Mouse (Mus musculus): ENCODE measurements around the gene Rasgef1c.

Gene Rasgef1c

DNA sequence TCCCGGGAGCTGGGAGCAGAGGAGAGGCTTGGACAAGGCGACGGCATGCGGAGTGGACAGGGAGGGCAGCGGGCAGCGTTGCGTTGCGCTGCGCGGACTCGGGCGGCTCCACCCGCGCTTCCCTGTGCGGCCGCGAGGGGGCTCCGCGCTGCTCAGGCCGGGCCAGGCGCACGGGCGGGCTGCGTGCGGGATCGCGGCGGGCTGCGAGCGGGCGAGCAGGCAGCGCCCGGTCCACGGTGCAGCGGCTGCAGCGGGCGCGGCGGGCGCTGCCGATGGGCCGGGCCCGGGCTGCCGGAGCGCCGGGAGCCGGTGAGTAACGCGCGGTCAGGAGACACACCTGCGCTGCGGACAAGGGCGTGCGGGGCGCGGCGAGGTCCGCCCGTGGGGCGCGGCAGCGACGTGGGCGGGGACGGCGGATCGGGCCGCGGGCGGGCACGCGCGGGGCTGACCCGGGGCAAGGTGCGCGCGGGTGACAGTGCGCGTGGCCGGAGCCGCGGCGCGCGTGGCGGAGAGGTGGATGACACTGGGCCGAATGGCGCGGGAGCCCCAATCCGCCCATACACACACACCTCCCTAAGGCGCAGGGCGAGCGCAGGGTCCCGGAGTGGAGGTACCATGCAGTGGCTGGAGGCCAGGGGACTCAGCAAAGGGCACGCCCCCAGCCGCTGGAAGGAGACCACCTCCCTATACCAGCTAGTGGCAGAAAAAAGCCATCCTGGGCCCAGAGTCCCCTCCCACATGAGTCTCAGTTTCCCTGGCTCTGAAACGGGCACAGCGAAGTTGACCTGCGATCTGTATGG lies at the start of gene Rasgef1c:
Gene Rasgef1c (plus strand): TSS at position 177 of the 800 bp plus-strand sequence.
- no peak for DNase-seq (ENCODE audit: low read depth)

DNA sequence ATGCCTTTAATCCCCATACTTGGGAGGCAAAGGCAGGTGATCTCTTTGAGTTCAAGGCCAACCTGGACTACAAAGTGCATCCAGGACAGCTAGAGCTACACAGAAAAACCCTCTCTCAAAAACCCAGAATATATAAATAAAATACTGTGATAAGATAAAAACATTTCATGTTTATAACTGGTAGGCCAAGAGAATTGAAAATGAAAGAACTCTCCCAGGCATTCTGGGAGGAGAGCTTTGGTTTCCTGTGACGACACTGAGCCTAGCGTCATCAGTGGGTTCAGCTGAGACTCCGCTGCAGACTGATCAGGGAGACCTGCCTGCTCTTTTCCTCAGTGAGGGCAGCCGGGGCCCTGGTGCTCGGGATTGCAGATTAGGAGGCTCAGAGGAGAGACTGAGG lies 46.5 kb upstream of the Rasgef1c start:
- no peak for DNase-seq (ENCODE audit: low read depth)

DNA sequence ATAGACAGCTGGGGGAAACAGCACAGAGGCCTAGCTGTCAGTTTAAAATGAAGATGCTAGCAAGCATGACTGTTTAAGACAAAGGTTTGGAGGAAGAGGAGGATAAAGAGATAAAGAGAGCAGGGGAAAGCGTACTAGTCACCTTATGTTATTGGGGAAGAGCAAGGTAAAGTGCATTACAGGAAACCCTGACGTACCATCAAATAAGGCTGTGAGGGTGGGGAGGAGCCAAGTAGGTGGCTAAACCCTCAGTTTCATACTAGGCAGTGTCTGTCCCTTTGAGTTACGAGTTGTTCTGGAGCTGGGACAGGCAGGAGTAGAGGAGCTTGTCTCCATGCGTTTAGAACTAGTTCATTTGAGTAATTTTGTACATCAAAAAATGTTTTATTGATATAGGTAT lies 40.5 kb upstream of the Rasgef1c start:
- no peak for DNase-seq (ENCODE audit: low read depth)

DNA sequence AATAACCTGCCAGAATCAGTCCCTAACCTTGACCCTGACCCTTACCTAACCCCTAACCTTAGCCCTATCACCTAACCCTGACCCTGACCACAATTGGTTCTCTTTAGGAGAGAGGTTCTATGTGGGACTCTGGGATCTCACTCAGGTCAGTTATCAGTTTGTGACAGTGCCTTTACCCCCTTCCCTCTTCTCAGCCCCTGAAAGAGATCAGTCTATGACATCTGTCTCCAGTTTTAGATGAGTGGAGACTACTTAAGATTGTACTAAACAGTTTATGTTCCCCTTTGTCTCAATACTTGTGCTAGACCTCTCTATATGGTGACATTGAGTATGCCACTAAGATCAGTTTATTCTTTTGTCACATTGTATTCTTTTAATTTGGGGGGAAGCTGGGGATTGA lies 37.7 kb upstream of the Rasgef1c start:
- DNase-seq (ENCODE audit: low read depth) = no peak

DNA sequence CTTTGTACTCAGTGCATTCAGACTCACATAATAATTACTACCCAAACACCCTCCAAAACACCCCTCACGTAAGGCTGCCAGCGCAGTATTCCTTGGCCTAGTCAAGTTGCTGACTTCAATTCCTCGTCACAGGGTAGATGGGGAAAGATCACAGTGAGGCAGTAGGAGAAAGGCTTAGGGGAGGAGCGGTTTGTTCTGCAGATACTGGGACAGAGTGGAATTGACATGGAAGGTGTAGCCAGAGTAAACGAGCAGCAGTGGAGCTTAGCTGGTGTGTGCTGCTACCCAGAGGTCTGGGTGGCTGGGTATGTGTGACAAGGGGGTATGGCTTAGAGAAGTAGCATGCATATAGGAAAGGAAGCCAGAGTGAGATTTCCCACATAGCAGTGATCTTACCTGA lies 34.3 kb upstream of the Rasgef1c start:
- DNase-seq (ENCODE audit: low read depth) = no peak

DNA sequence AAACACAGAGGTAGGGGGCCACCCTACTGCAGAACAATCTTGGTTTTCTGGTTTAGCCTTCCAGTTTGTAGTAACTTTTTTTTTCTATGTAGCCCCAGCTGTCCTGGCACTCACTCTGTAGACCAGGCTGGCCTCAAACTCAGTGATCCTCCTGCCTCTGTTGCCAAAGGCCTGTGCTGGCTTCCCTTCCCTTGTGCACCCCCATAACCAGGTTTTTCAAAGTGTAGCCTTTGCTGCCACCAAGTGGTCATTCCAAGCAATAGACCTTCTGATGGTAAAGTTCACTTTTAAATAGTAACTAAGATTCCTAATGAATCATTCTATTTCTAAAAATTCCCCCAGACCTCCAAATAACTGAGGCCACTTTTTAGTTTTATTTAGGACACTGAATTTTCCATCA lies 31.9 kb upstream of the Rasgef1c start:
- DNase-seq (ENCODE audit: low read depth) = no peak

DNA sequence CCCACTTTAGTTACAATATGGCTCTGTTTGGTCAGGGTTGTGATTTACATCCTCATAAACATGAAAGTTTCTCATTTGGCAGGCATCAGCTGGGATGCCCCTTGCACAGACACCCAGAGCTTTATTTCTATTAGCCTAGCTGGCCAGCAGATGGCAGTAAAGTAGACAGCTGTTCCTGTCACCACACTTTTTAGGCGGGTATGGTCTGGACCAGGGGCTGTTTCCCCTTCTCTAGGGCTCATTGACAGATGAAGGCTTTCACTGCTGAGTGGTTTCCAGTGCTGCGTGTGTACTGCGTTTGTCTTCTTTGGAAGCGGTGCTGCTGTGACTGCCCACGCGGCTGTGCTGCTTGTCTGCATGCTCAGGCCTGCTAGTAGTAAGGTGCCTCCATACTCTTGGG lies 29.7 kb upstream of the Rasgef1c start:
- DNase-seq (ENCODE audit: low read depth) = no peak

DNA sequence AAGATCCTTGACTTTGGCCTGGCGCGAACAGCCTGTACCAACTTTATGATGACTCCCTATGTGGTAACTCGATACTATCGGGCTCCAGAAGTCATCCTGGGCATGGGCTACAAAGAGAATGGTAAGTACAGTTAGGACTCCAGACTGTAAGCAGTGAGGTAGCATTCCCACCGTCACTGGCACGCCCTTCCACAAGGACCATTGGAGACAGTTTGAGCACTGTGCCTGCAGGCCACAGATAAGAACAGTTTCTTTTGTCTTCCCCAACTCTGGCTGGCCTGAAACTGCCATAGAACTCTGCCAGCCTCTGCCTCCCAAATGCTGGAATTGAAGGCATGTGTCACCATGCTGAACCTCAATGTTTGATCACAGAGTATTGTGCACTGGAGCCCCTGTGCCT lies 28.9 kb upstream of the Rasgef1c start:
- no peak for DNase-seq (ENCODE audit: low read depth)

DNA sequence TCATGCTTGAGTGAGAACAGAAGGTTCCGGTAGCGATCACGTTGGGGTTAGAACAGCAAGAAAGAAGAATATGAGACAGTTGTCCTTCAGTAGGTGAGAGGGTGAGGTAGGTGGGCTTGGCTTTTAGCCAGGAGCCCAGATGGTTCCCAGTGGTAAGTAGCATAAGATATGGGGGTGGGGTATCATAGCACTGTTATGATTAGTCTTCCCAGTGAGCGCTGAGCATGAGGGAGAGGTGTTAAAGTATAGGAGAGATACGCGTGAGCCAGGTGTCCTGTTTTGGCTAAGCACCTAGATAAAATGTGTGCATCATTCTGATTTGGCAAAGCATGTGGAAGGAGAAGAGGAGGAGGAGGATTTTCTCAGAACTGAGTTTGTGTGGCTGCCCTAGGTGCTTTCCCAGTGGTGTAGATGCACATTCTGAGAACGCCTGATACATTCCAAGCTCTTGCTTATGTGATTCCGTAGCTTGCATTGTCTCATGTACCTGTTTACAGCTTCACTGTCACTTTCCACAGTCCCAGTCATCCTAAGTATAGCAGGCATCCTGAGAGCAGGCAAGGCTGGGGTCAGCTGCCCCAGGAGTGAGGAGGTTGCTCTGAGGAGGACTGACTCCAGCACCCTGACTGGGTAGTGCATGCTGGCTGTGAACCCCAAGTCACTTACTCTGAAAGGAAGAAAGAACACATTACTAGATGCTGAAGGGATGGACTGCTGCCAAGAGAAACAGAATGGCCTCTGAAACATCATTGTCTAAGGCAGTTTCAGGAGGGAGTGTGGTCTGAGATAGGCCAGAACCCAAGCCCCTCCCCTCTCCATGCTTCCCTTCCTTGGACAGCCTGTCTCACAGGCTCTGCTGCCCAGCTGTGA lies 24.5 kb upstream of the Rasgef1c start:
- DNase-seq (ENCODE audit: low read depth) = no peak

DNA sequence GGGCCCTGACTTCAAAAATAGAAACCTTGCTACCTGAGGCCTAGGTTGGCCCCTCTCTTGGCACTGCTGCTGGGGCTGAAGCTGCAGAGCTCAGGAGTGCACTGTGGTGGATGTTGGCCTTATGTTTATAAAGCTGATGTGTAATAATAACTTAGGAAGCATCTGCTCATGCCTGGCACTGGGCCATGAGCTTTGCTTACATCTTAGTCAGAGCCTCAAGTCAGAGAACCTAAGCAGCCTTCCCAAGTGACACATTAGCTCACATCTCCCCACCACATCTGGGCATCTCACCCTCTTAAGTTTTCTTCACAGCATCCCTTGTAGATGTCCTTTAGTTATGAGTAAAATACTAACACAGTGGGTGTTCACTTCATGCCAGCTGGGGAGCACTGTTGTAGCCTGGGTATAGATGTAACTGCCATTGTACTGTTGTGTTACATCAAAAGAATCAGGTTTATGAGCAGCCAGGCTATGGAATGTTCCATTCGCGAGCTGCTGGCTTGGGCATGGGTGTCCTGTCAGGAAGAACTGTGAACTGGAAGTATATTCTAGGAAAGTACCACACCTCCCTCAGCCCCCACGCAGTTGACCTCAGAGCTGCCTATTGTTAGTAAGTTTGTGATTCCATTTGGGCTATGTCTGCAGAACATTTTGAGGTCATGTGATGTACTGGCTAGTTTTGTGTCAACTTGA lies 21.5 kb upstream of the Rasgef1c start:
- DNase-seq (ENCODE audit: low read depth) = no peak

DNA sequence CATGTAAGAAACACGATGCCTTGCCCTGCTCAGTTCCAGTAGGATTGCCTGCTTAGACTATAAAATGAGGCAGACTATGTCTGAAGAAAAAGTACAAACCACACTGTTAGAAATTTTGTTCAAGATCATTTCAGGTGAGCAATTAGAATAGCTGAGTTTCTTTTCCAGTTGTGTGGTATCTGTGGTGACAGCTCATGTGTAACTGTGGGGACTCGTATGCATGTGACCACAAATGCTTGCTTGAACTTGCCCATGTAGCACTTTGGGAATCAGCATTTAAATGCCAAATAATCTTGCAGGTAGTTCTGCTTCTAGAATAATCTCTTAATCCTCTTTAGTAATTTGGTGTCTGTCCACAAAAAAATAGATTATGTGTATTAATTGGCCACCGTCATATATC lies 18.2 kb upstream of the Rasgef1c start:
- DNase-seq (ENCODE audit: low read depth) = no peak

DNA sequence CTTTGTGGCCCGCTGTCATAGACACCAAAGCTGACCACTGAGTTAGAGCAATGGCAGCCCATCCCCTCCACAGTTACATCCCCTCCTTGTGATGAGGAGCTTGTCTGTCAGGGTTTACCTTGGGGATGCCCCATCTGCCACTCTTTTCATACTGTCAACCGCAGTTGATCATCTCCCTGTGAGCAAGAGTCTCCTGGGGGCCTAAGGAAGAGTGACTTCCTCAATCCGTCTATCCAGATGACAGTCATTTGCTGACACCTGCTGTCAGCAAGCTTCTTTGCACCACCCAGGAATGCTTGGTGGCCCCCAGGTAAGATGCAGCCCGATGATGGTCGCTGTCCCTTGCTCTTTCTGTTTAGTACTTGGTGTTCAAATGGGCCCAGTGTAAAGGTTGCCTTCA lies 13.2 kb upstream of the Rasgef1c start:
- DNase-seq (ENCODE audit: low read depth) = no peak

DNA sequence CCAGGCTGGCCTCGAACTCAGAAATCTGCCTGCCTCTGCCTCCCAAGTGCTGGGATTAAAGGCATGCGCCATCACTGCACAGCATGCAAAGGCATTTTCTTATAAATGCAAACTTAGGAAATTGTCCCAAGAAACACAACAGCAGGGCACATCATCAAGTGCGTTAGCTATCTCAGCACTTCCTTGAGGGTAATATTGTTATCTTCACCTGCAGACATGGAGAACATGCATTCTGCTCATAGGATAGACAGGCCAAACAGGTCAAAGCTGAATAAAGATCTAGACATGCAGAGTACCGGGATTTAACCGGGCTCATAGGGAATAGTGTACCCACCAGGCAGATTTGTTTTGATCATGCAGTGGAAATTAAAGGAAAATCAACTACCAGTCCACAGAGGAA lies 9.6 kb upstream of the Rasgef1c start:
- DNase-seq (ENCODE audit: low read depth) = no peak

DNA sequence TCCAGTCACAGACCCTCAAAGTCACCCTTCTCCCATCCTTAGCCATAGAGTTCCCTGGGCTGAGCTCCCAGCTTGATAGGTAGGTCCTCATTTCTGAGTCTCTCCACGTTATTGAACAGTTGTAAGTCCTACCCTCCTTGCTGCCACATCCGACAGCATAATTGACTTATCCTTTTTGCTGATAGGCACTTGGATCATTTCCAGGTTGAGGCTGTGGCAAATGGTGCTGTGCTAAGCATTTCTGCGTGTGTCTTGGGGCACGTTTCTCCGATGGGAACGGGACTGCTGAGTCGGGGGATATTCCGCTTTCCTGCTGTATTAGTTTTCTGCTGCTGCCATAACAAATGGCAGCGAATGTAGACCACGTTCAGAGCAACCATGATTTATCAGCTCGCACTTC lies 7.8 kb upstream of the Rasgef1c start:
- DNase-seq (ENCODE audit: low read depth) = no peak

DNA sequence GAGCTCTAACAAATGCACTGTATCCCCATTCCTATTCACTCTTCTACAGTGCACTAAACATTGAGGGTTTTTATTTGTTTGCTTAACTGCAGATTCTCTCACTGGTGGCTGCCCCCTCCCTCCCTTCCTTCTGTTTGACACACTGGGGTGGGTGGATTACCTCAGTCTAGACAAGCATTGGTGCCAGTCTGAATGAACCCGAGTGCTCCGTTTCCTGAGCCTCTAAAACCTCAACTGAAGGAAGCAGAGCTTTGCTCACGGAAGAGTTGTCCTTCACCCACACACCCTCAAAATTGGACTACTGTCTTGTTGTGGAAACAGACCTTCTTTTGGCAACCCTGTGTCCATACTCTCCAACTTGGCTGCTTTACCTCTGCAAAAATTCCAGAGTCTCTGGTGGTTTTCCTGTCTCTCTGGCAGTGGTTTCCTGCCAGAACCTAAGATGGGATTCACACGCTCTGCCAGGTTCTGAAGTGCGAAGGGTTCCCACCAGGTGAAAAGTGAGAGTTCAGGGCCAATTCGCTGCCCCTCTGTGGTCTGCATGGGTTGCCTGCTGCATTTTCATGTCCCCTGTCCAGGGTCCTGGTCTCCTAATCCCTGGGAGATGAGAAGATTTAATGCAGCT lies 5.6 kb upstream of the Rasgef1c start:
- peak; percentile 29 for DNase-seq (ENCODE audit: low read depth)

DNA sequence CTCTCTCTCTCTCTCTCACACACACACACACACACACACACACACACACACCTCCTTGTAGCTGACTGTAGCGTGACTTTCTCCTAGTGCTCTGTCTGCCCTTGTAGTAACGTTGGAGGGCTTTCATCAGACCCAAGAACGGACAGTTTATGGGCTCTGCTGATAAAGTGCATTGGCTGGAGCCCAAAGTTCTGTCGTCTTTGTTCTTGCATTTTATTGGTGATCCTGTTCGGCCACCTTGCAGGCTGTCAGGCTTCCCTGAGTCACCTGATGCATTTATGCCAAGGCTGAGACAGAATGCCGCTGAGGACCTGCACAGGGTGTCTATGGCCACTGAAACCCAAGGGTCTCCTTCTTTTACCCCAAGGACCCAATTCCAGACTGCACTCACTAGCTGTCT lies 1.6 kb upstream of the Rasgef1c start:
- no peak for DNase-seq (ENCODE audit: low read depth)

DNA sequence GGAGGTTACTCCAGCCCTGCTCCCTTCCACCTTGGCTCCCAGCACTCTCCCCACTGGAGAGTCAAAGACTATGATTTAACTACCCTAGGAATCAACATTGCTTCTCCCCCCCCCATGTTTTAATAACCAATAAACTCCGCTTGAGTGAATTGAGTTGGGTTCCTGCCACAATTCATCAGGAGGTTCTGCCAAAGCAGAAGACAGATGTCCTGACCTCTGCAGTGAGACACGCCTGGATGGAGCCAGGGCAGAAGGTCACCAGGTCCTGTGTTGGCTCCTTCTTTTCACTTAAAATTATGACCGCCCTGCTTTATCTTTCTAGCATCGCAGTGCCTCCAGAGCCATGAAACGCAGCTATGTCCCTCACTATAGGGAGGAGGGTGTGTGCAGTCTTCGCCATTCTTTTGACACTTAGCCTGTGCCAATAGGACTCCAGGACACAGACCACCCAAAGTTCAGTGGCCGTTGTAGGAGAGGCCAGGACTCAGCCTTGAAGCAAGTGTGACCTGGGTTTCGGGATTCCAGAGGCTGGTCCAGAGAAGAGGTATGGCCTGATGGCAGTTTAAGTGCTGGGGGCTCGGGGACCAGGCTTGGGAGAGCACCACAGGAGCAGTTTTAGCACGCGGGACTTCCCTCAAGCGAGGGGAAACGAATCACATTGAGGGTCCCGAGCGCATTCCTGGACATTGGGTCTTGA lies 525 bp upstream of the Rasgef1c start:
- no peak for DNase-seq (ENCODE audit: low read depth)

DNA sequence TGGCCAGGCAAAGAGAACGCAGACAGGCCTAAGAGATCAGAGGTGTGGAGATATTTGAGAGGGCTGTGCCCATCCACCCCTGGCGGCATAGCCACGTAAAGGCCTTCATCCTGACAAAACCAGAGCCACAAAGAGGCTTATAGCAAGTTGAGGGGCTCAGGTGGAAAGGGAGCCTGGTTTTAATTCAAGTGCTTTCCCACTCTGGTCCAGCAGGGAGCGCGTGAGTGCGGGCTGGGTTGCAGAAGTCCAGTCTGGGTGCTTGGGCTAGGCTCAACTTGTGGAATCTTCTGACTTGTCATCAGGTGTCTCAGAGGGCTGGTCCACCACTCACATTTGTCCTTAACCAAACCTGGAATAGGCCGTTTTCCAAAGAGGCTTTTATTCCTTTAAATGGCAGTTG lies 1.7 kb downstream of the Rasgef1c start:
- DNase-seq (ENCODE audit: low read depth) = no peak

DNA sequence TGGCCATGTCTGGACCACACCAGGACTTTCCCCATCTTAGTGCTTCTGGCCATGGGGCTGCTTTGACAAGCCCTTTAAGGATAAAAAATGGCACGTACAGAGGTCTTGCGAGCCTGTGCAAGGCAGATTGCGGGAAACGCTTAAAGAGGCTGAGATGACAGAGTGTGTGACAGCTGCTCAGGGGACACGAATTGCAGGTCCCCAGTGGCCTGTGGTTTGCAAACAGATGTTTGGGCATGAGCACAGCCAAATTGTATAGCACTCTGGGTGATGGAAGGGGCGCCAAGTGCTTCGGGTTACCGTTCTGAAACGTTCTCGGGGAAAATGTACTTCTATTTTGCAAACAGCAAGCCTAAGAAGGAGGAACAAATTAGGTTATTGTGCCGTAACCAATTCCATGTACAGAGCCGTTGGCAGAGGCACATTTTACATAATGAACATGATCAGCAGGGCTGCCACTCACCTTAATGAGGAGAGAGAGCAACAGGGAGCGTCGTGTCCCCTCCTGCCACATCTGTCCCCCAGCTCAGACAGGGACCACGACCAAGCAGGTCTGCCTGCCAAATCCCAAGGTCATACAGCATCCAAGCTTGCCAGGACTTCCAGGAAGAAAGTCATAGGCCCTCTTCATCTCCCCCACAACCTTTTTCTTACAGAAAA lies 17.0 kb downstream of the Rasgef1c start:
- no peak for DNase-seq (ENCODE audit: low read depth)

DNA sequence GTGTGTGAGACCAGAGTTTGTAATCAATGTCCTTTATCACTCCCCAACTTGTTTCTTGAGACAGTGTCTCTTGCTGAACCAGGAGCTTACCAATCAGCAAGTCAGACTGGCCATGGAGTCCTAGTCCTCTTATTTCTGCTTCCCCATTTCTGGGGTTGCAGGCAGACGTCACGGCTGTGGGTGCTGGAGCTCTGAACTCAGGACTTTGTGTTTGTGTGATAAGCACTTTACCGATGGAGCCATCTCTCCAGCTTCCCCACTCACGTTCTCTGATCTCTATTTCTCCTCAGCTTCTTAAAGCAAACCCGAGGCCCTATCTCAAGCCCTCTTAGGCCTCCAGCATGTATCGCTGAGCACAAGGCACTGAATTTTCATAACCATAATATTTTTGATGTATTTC lies 17.7 kb downstream of the Rasgef1c start:
- no peak for DNase-seq (ENCODE audit: low read depth)

DNA sequence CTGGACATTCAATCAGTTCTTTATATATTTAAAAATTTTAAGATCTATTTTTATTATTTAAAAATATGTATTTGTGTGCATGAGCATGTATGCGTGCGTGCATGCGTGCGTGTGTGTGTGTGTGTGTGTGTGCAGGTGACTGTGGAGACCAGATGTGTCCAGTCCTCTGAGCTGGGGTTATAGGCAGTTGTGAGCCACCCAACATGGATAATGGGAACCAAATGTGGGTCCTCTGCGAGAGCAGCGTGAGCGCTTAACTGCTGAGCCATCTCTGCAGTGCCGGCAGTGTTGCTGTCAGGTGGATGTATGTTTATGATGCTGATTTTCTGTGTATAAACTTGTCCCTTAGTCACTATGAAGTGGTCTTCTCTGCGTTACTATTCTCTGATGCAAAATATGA lies 21.9 kb downstream of the Rasgef1c start:
- DNase-seq (ENCODE audit: low read depth) = no peak

All from fibroblast of lung, adult 2 months (primary cell).